Mouse (Mus musculus): ENCODE data around the gene Tmem143.
"Not testable (repeated sequence)": the region's sequence is repeated elsewhere in the genome, so short reads cannot be mapped to it uniquely, and the experiment has no call there.

Tmem143 gene

GRCm38 (mm10) chr7:45892651-45893050, 4.1 kb upstream of the Tmem143 start:
- no peak for DNase-seq

- no peak for DNase-seq
Measured at GRCm38 (mm10) chr7:45895931-45896516, 717 bp upstream of the Tmem143 start.

- DNase-seq: peak; percentile 92
Measured at GRCm38 (mm10) chr7:45897258-45897757, 567 bp downstream of the Tmem143 start.

GRCm38 (mm10) chr7:45898125-45898524, 1.4 kb downstream of the Tmem143 start:
- DNase-seq: not testable (repeated sequence)

- DNase-seq: peak; percentile 38
Measured at GRCm38 (mm10) chr7:45901562-45901961, 4.8 kb downstream of the Tmem143 start.

- DNase-seq: no peak
Measured at GRCm38 (mm10) chr7:45902481-45903002, 5.8 kb downstream of the Tmem143 start.

- DNase-seq: no peak
Measured at GRCm38 (mm10) chr7:45906622-45907021, 9.9 kb downstream of the Tmem143 start.

GRCm38 (mm10) chr7:45908384-45908783, 11.6 kb downstream of the Tmem143 start:
- peak; percentile 28 for DNase-seq

- DNase-seq: no peak
Measured at GRCm38 (mm10) chr7:45909145-45909544, 12.4 kb downstream of the Tmem143 start.

- DNase-seq: no peak
Measured at GRCm38 (mm10) chr7:45914067-45914466, 17.3 kb downstream of the Tmem143 start.

- no peak for DNase-seq
Measured at GRCm38 (mm10) chr7:45915011-45915410, 18.3 kb downstream of the Tmem143 start.

- peak; percentile 80 for DNase-seq
Measured at GRCm38 (mm10) chr7:45916056-45917003, 19.6 kb downstream of the Tmem143 start.

- DNase-seq: no peak
Measured at GRCm38 (mm10) chr7:45917004-45917704, 20.4 kb downstream of the Tmem143 start.

GRCm38 (mm10) chr7:45917926-45918325, 21.2 kb downstream of the Tmem143 start:
- DNase-seq: no peak

GRCm38 (mm10) chr7:45919083-45919671, 22.4 kb downstream of the Tmem143 start:
- no peak for DNase-seq

- no peak for DNase-seq
Measured at GRCm38 (mm10) chr7:45919761-45920160, 23.0 kb downstream of the Tmem143 start.

GRCm38 (mm10) chr7:45920583-45921241, 24.0 kb downstream of the Tmem143 start:
- DNase-seq: no peak

- DNase-seq: no peak
Measured at GRCm38 (mm10) chr7:45921242-45921621, 24.5 kb downstream of the Tmem143 start, which contains the start of gene Emp3. Gene Emp3, minus strand, starts transcription at chr7:45921404.

GRCm38 (mm10) chr7:45921950-45922600, 25.3 kb downstream of the Tmem143 start:
- DNase-seq: no peak

GRCm38 (mm10) chr7:45922928-45923761, 26.4 kb downstream of the Tmem143 start:
- peak; percentile 95 for DNase-seq
